Mouse (Mus musculus): ENCODE data around the gene Pi16.

- no peak for TF ChIP-seq CTCF (IDR thresholded peaks at IDR 0.05; ENCODE audit: low read depth, low read length)
- TF ChIP-seq POLR2A (IDR thresholded peaks at IDR 0.05; ENCODE audit: extremely low read depth, insufficient read depth, low read length) = no peak
These were observed 45.6 kb downstream of the Pi16 start for GRCm38 (mm10) chr17:29363109-29363508.

Measured in liver, adult 2 months (tissue).